Mouse (Mus musculus): ENCODE data around the gene Hecw2. TPM values are rescaled to one million over a fixed set of nuclear protein-coding genes. Genes with fewer than 3 reads are reported as not detected.

Gene Hecw2
- polyA plus RNA-seq, 1 experiment = 0.07 TPM

GRCm38 (mm10) chr1:53911848-53912247, 283.1 kb downstream of the Hecw2 start:
- TF ChIP-seq POLR2A (IDR thresholded peaks at IDR 0.05; ENCODE audit: borderline replicate concordance, low read depth, low read length) = no peak
- TF ChIP-seq CTCF (IDR thresholded peaks at IDR 0.05; ENCODE audit: low read depth, low read length) = no peak
- H3K4me3 ChIP-seq (ENCODE audit: insufficient read depth, low read length) = no peak overlapping the region

GRCm38 (mm10) chr1:53910251-53910650, 284.7 kb downstream of the Hecw2 start:
- TF ChIP-seq POLR2A (IDR thresholded peaks at IDR 0.05; ENCODE audit: borderline replicate concordance, low read depth, low read length) = no peak
- no peak for TF ChIP-seq CTCF (IDR thresholded peaks at IDR 0.05; ENCODE audit: low read depth, low read length)
- Histone ChIP-seq H3K4me3 (ENCODE audit: insufficient read depth, low read length) (no peak overlapping the region), H3K27ac (ENCODE audit: insufficient read depth, low read depth, low read length) (no peak overlapping the region), H3K4me1 (ENCODE audit: control insufficient read depth, insufficient read depth, low read length) (no peaks in the 10 kb centered on the region)

More at GRCm38 (mm10) chr1:53911848-53912247, 283.1 kb downstream of the Hecw2 start:
- Histone ChIP-seq H3K4me1 (ENCODE audit: control insufficient read depth, insufficient read depth, low read length) (no peaks in the 10 kb centered on the region), H3K27ac (ENCODE audit: insufficient read depth, low read depth, low read length) (no peak overlapping the region)

GRCm38 (mm10) chr1:53909118-53909517, 285.9 kb downstream of the Hecw2 start:
- Histone ChIP-seq H3K4me1 (ENCODE audit: control insufficient read depth, insufficient read depth, low read length) (no peaks in the 10 kb centered on the region), H3K4me3 (ENCODE audit: insufficient read depth, low read length) (no peak overlapping the region), H3K27ac (ENCODE audit: insufficient read depth, low read depth, low read length) (no peak overlapping the region)
- TF ChIP-seq CTCF (IDR thresholded peaks at IDR 0.05; ENCODE audit: low read depth, low read length) = no peak
- TF ChIP-seq POLR2A (IDR thresholded peaks at IDR 0.05; ENCODE audit: borderline replicate concordance, low read depth, low read length) = no peak

- Histone ChIP-seq H3K4me1 (ENCODE audit: control insufficient read depth, insufficient read depth, low read length) (no peaks in the 10 kb centered on the region), H3K27ac (ENCODE audit: insufficient read depth, low read depth, low read length) (no peak overlapping the region), H3K4me3 (ENCODE audit: insufficient read depth, low read length) (no peak overlapping the region)
- TF ChIP-seq POLR2A (IDR thresholded peaks at IDR 0.05; ENCODE audit: borderline replicate concordance, low read depth, low read length) (no peak), CTCF (IDR thresholded peaks at IDR 0.05; ENCODE audit: low read depth, low read length) (no peak)
Measured at GRCm38 (mm10) chr1:53906175-53906574, 288.8 kb downstream of the Hecw2 start.

GRCm38 (mm10) chr1:53900416-53900815, 294.6 kb downstream of the Hecw2 start:
- Histone ChIP-seq H3K27ac (ENCODE audit: insufficient read depth, low read depth, low read length) (no peak overlapping the region), H3K4me1 (ENCODE audit: control insufficient read depth, insufficient read depth, low read length) (no peaks in the 10 kb centered on the region), H3K4me3 (ENCODE audit: insufficient read depth, low read length) (no peak overlapping the region)
- TF ChIP-seq CTCF (IDR thresholded peaks at IDR 0.05; ENCODE audit: low read depth, low read length) (no peak), POLR2A (IDR thresholded peaks at IDR 0.05; ENCODE audit: borderline replicate concordance, low read depth, low read length) (no peak)

- TF ChIP-seq POLR2A (IDR thresholded peaks at IDR 0.05; ENCODE audit: borderline replicate concordance, low read depth, low read length) (no peak), CTCF (IDR thresholded peaks at IDR 0.05; ENCODE audit: low read depth, low read length) (no peak)
- no peak overlapping the region for H3K27ac ChIP-seq (ENCODE audit: insufficient read depth, low read depth, low read length)
- peaks cover 3% of the 10 kb centered on the region; the same call in 1 of the 2 replicates for H3K4me1 ChIP-seq (ENCODE audit: control insufficient read depth, insufficient read depth, low read length)
- H3K4me3 ChIP-seq (ENCODE audit: insufficient read depth, low read length) = no peak overlapping the region
Measured at GRCm38 (mm10) chr1:53894299-53894698, 300.7 kb downstream of the Hecw2 start.

GRCm38 (mm10) chr1:53890380-53890779, 304.6 kb downstream of the Hecw2 start:
- H3K27ac ChIP-seq (ENCODE audit: insufficient read depth, low read depth, low read length) = no peak overlapping the region
- H3K4me1 ChIP-seq (ENCODE audit: control insufficient read depth, insufficient read depth, low read length) = peaks cover 8% of the 10 kb centered on the region
- TF ChIP-seq POLR2A (IDR thresholded peaks at IDR 0.05; ENCODE audit: borderline replicate concordance, low read depth, low read length) (no peak), CTCF (IDR thresholded peaks at IDR 0.05; ENCODE audit: low read depth, low read length) (no peak)
- no peak overlapping the region for H3K4me3 ChIP-seq (ENCODE audit: insufficient read depth, low read length)

- TF ChIP-seq CTCF (IDR thresholded peaks at IDR 0.05; ENCODE audit: low read depth, low read length) = no peak
- TF ChIP-seq POLR2A (IDR thresholded peaks at IDR 0.05; ENCODE audit: borderline replicate concordance, low read depth, low read length) = no peak
- H3K4me1 ChIP-seq (ENCODE audit: control insufficient read depth, insufficient read depth, low read length) = peaks cover 8% of the 10 kb centered on the region
- no peak overlapping the region for H3K4me3 ChIP-seq (ENCODE audit: insufficient read depth, low read length)
- no peak overlapping the region for H3K27ac ChIP-seq (ENCODE audit: insufficient read depth, low read depth, low read length)
Measured at GRCm38 (mm10) chr1:53889806-53890205, 305.2 kb downstream of the Hecw2 start.

GRCm38 (mm10) chr1:53882480-53882879, 312.5 kb downstream of the Hecw2 start:
- no peak for TF ChIP-seq POLR2A (IDR thresholded peaks at IDR 0.05; ENCODE audit: borderline replicate concordance, low read depth, low read length)
- no peak for TF ChIP-seq CTCF (IDR thresholded peaks at IDR 0.05; ENCODE audit: low read depth, low read length)
- Histone ChIP-seq H3K4me1 (ENCODE audit: control insufficient read depth, insufficient read depth, low read length) (peaks cover 7% of the 10 kb centered on the region), H3K27ac (ENCODE audit: insufficient read depth, low read depth, low read length) (no peak overlapping the region), H3K4me3 (ENCODE audit: insufficient read depth, low read length) (no peak overlapping the region)

- no peak overlapping the region for H3K27ac ChIP-seq (ENCODE audit: insufficient read depth, low read depth, low read length)
- no peak overlapping the region for H3K4me3 ChIP-seq (ENCODE audit: insufficient read depth, low read length)
- TF ChIP-seq CTCF (IDR thresholded peaks at IDR 0.05; ENCODE audit: low read depth, low read length) (no peak), POLR2A (IDR thresholded peaks at IDR 0.05; ENCODE audit: borderline replicate concordance, low read depth, low read length) (no peak)
- peaks cover 10% of the 10 kb centered on the region for H3K4me1 ChIP-seq (ENCODE audit: control insufficient read depth, insufficient read depth, low read length)
Measured at GRCm38 (mm10) chr1:53875919-53876318, 319.0 kb downstream of the Hecw2 start.

GRCm38 (mm10) chr1:53867316-53867715, 327.7 kb downstream of the Hecw2 start:
- no peak for TF ChIP-seq CTCF (IDR thresholded peaks at IDR 0.05; ENCODE audit: low read depth, low read length)
- TF ChIP-seq POLR2A (IDR thresholded peaks at IDR 0.05; ENCODE audit: borderline replicate concordance, low read depth, low read length) = no peak
- no peak overlapping the region for H3K27ac ChIP-seq (ENCODE audit: insufficient read depth, low read depth, low read length)
- no peak overlapping the region for H3K4me3 ChIP-seq (ENCODE audit: insufficient read depth, low read length)
- peaks cover 6% of the 10 kb centered on the region for H3K4me1 ChIP-seq (ENCODE audit: control insufficient read depth, insufficient read depth, low read length)
